Comparison of ENCODE assay signal across 13 mouse cellular contexts in genomic region chr4:139055336-139055735, GRCm38 (mm10). TPM values are rescaled to one million over a fixed set of nuclear protein-coding genes. Genes with fewer than 3 reads are reported as not detected.
DNase-seq lines count a peak whose midpoint lies in the region; ATAC-seq lines count a peak whose summit lies in the region.
"Had no signal": no experiment of that assay in that cellular context is flagged by ENCODE, and none has a peak within 500 bp of the region (broad histone marks: within the 10 kb centered on the region; RNA-seq: fewer than 3 reads in every experiment).

No protein-coding gene starts in this region.

- no peaks in the 10 kb centered on the region for H3K9me3 ChIP-seq in kidney, embryonic 15.5 days (replicated peaks)
- H3K9me3 ChIP-seq: embryonic facial prominence, embryonic 13.5 days had no signal

- no peak overlapping the region for H3K9ac ChIP-seq in kidney, embryonic 15.5 days
- H3K9ac ChIP-seq: embryonic facial prominence, embryonic 13.5 days had no signal

- intact Hi-C loops in gastrocnemius, postnatal 14 days (cut with DNase I; ENCODE audit: low total_unique reads): no loop called here

- 0 out of 2 replicates have a peak, but pooled peaks cover 5% of the 10 kb centered on the region for H3K27me3 ChIP-seq in kidney, embryonic 15.5 days
- H3K27me3 ChIP-seq: CH12.LX; embryonic facial prominence, embryonic 13.5 days had no signal

- H3K4me1 ChIP-seq in kidney, embryonic 15.5 days: no peaks in the 10 kb centered on the region
- H3K4me1 ChIP-seq: embryonic facial prominence, embryonic 13.5 days had no signal

- no peak overlapping the region for H3K4me2 ChIP-seq in kidney, embryonic 15.5 days
- H3K4me2 ChIP-seq: embryonic facial prominence, embryonic 13.5 days had no signal

- no peak overlapping the region for H3K27ac ChIP-seq in kidney, embryonic 15.5 days
- H3K27ac ChIP-seq: embryonic facial prominence, embryonic 13.5 days; kidney, postnatal 0 days had no signal

- ATAC-seq in kidney, embryonic 15.5 days (replicated peaks; ENCODE audit: low FRiP score): no peak

- peak; percentile 17 for DNase-seq in gastrocnemius, postnatal 10 days
- DNase-seq in gastrocnemius, postnatal 14 days: no peak
- DNase-seq in right cerebral cortex, postnatal 4 days: peak; percentile 60
- no peak for DNase-seq in right cerebral cortex, postnatal 25 days
- peak; percentile 58 for DNase-seq in cerebellum, adult 9-11 months
- DNase-seq in layer of hippocampus, adult 9-10 months (ENCODE audit: low spot score): no peak
- DNase-seq in ovary, postnatal 14 days (ENCODE audit: low spot score): no peak

- 87% methylated on average over 4 of the region's 4 CpGs for WGBS in kidney, embryonic 15.5 days

- no peaks in the 10 kb centered on the region for H3K36me3 ChIP-seq in kidney, embryonic 15.5 days
- H3K36me3 ChIP-seq: embryonic facial prominence, embryonic 13.5 days had no signal

- no peak overlapping the region for H3K4me3 ChIP-seq in kidney, embryonic 15.5 days (replicated peaks)
- H3K4me3 ChIP-seq: embryonic facial prominence, embryonic 13.5 days had no signal

RNA-seq across cellular contexts. Expression of gene Htr6, which starts 20.0 kb away (rescaled TPM):
- not detected for total RNA-seq in gastrocnemius, postnatal 10 days (2021)
- total RNA-seq in gastrocnemius, postnatal 14 days (2021): not detected
- polyA plus RNA-seq in kidney, embryonic 15.5 days (2015; fragmentation: Nextera tagmentation; extraction: Ambion mirVana): not detected in 2 replicates
- total RNA-seq: CH12.LX; liver, adult 2 months had no signal
- polyA plus RNA-seq: heart, embryonic 16.5 days; liver, adult 2 months had no signal

RNA-seq across cellular contexts. Expression of gene Nbl1, which starts 37.5 kb away (rescaled TPM):
- total RNA-seq in gastrocnemius, postnatal 10 days (2021): 10 to 100 TPM; 51.0 to 51.1 TPM
- total RNA-seq in gastrocnemius, postnatal 14 days (2021): 10 to 100 TPM; 32.2 to 39.6 TPM
- polyA plus RNA-seq in kidney, embryonic 15.5 days (2015; fragmentation: Nextera tagmentation; extraction: Ambion mirVana): 28.4 and 35.7 TPM in 2 replicates

Comparison
In these comparisons a context has a peak if more than half of its experiments do, and no peak if none do; other contexts are left out.
1. DNase-seq: peak in gastrocnemius, postnatal 10 days (single experiment), right cerebral cortex, postnatal 4 days (single experiment) and cerebellum, adult 9-11 months (single experiment); none in gastrocnemius, postnatal 14 days (single experiment), right cerebral cortex, postnatal 25 days (single experiment), layer of hippocampus, adult 9-10 months (single experiment) and ovary, postnatal 14 days (single experiment).